In genomic region chr2:130178706-130179506, GRCm38 (mm10) we compare ENCODE assay signal across 8 mouse cellular contexts. TPM values are rescaled to one million over a fixed set of nuclear protein-coding genes. Genes with fewer than 3 reads are reported as not detected.
DNase-seq lines count a peak whose midpoint lies in the region; ATAC-seq and TF ChIP-seq lines count a peak whose summit lies in the region.

Gene Snrpb (minus strand): TSS chr2:130179403.

- H3K27ac ChIP-seq in ES-Bruce4 (ENCODE audit: insufficient read depth, low read length): peak within 1 kb of the TSS; percentile 22
- H3K27ac ChIP-seq in forebrain, embryonic 14.5 days (ENCODE audit: low read depth, low read length): peak within 1 kb of the TSS; percentile 96
- H3K27ac ChIP-seq in neural tube, embryonic 15.5 days (replicated peaks): peak within 1 kb of the TSS; percentile 98

- under 1% methylated on average over 75 of the region's 81 CpGs for WGBS in forebrain, embryonic 14.5 days
- WGBS in neural tube, embryonic 15.5 days: under 1% methylated on average over 77 of the region's 81 CpGs

- H3K36me3 ChIP-seq in ES-Bruce4 (ENCODE audit: control insufficient read depth, insufficient read depth, low read length, poor library complexity, severe bottlenecking): peaks cover 30% of the 10 kb centered on the region
- H3K36me3 ChIP-seq in forebrain, embryonic 14.5 days (ENCODE audit: control insufficient read depth, insufficient read depth, low read length): peaks cover 35% of the 10 kb centered on the region
- peaks cover 22% of the 10 kb centered on the region for H3K36me3 ChIP-seq in neural tube, embryonic 15.5 days

- TF ChIP-seq POLR2A in ES-Bruce4 (IDR thresholded peaks at IDR 0.05; ENCODE audit: insufficient read depth, low read length): peak; percentile 32

- H3K4me1 ChIP-seq in ES-Bruce4 (ENCODE audit: control insufficient read depth, insufficient read depth, low read length): peaks cover 1% of the 10 kb centered on the region
- H3K4me1 ChIP-seq in forebrain, embryonic 14.5 days (ENCODE audit: control insufficient read depth, insufficient read depth, low read length): peaks cover 18% of the 10 kb centered on the region
- peaks cover 30% of the 10 kb centered on the region for H3K4me1 ChIP-seq in neural tube, embryonic 15.5 days

- peak within 1 kb of the TSS; percentile 95 for H3K9ac ChIP-seq in ES-Bruce4 (ENCODE audit: low read depth, poor library complexity, severe bottlenecking)
- peak within 1 kb of the TSS; percentile 100 for H3K9ac ChIP-seq in forebrain, embryonic 14.5 days (ENCODE audit: low read length)
- peak within 1 kb of the TSS; percentile 98 for H3K9ac ChIP-seq in neural tube, embryonic 15.5 days (replicated peaks)

- no peaks in the 10 kb centered on the region for H3K9me3 ChIP-seq in ES-Bruce4 (replicated peaks; ENCODE audit: control insufficient read depth, insufficient read depth, low read length, poor library complexity, severe bottlenecking)
- no peaks in the 10 kb centered on the region for H3K9me3 ChIP-seq in forebrain, embryonic 14.5 days (replicated peaks; ENCODE audit: control insufficient read depth, low read length)
- no peaks in the 10 kb centered on the region for H3K9me3 ChIP-seq in neural tube, embryonic 15.5 days (replicated peaks)

- intact Hi-C loops in heart, postnatal 14 days (cut with DNase I): loop anchor here (2.0 kb wide), 2 partner anchors 94 to 378 kb away; partner anchors contain the start of gene Stk35

- peak; percentile 90 for ATAC-seq in cerebellum, adult (ENCODE audit: insufficient number of reproducible peaks, low FRiP score, low TSS enrichment)
- peak; percentile 95 for ATAC-seq in forebrain, embryonic 14.5 days
- peak; percentile 96 for ATAC-seq in neural tube, embryonic 15.5 days (ENCODE audit: low FRiP score)

- peak; percentile 97 for DNase-seq in forebrain, embryonic 14.5 days (ENCODE audit: low spot score)
- DNase-seq in heart, postnatal 14 days: peak; percentile 90 to 92
- DNase-seq in layer of hippocampus, adult 11-12 months (ENCODE audit: low spot score): peak; percentile 88
- DNase-seq in lung, adult 18-20 months: peak; percentile 89 to 92
- peak; percentile 93 for DNase-seq in testis, postnatal 14 days (ENCODE audit: low spot score)

- H3K4me3 ChIP-seq in ES-Bruce4 (ENCODE audit: low read depth, low read length): peak within 1 kb of the TSS; percentile 99
- peak within 1 kb of the TSS; percentile 99 for H3K4me3 ChIP-seq in forebrain, embryonic 14.5 days (ENCODE audit: low read depth, low read length)
- H3K4me3 ChIP-seq in neural tube, embryonic 15.5 days (replicated peaks): peak within 1 kb of the TSS; percentile 97

- no peaks in the 10 kb centered on the region for H3K27me3 ChIP-seq in ES-Bruce4 (ENCODE audit: control insufficient read depth, insufficient read depth, low read length, poor library complexity, severe bottlenecking)
- no peaks in the 10 kb centered on the region for H3K27me3 ChIP-seq in forebrain, embryonic 14.5 days (replicated peaks; ENCODE audit: control insufficient read depth, insufficient read depth, low read length)
- H3K27me3 ChIP-seq in neural tube, embryonic 15.5 days (replicated peaks): no peaks in the 10 kb centered on the region

- no peak for TF ChIP-seq CTCF in ES-Bruce4 (IDR thresholded peaks at IDR 0.05; ENCODE audit: low read depth, low read length)

- TF ChIP-seq EP300 in ES-Bruce4 (IDR thresholded peaks at IDR 0.05; ENCODE audit: insufficient read depth, low read depth, low read length): no peak

- peak within 1 kb of the TSS; percentile 88 for H3K4me2 ChIP-seq in forebrain, embryonic 14.5 days (ENCODE audit: low read length)
- peak within 1 kb of the TSS; percentile 77 for H3K4me2 ChIP-seq in neural tube, embryonic 15.5 days

RNA-seq across cellular contexts. Expression of gene Snrpb, which starts in this region (rescaled TPM):
- 244 and 254 TPM in 2 replicates for polyA plus RNA-seq in ES-Bruce4 (2011; ENCODE audit: insufficient read depth, insufficient read length, low read depth, missing spikeins)
- 532 and 571 TPM in 2 replicates for polyA plus RNA-seq in forebrain, embryonic 14.5 days (2014; fragmentation: Nextera tagmentation; extraction: Ambion mirVana)
- 100 to 1,000 TPM; 141 to 159 TPM for total RNA-seq in heart, postnatal 14 days (2021)
- polyA plus RNA-seq in neural tube, embryonic 15.5 days (2015; fragmentation: Nextera tagmentation; extraction: Ambion mirVana): 283 and 366 TPM in 2 replicates

Comparison
In these comparisons a context has a peak if more than half of its experiments do, and no peak if none do; other contexts are left out.
1. Peak in every context shown above with its lines: DNase-seq, ATAC-seq, H3K4me3 ChIP-seq and H3K27ac ChIP-seq.
2. H3K27ac ChIP-seq: peak in every context shown above with its lines; median percentile 98 in neural tube, embryonic 15.5 days; 96 in forebrain, embryonic 14.5 days; 22 in ES-Bruce4.